Mouse (Mus musculus): ENCODE measurements around the gene Inava.
A peak's percentile ranks its signal among the peaks of the same experiment; 100 is the strongest.

Inava gene

GRCm38 (mm10) chr1:136231596-136231995 lies 2.5 kb downstream of the Inava start:
- DNase-seq (ENCODE audit: low spot score in 2 of 2), result no peak

DNA sequence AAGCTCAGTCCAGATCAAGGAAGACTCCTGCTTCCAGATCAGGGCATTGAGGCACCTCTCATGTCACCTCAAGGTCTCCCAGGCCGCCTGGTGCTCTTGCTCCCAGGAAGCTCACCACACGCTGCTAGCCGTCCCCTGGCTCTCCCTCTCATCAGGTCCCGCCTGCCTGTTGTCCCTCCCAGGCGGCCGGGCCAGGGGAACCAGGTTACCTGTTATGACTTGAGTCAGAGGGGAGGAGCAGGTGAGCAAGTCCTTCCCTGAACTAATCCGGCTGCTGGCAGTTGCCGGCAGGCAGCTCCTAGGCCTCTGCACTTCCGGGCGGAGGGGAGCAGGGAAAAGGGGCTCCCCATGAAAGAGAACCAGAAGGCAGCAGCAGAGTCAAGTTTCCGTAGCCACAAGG lies 3.9 kb downstream of the Inava start:
- no peak for DNase-seq (ENCODE audit: low spot score in 2 of 2)

- no peak for DNase-seq (ENCODE audit: low spot score in 2 of 2)
Measured at GRCm38 (mm10) chr1:136229040-136229373, 5.1 kb downstream of the Inava start.

- no peak for DNase-seq (ENCODE audit: low spot score in 2 of 2)
Measured at GRCm38 (mm10) chr1:136228328-136229039, 5.6 kb downstream of the Inava start.

GRCm38 (mm10) chr1:136227870-136228269 lies 6.2 kb downstream of the Inava start:
- no peak for DNase-seq (ENCODE audit: low spot score in 2 of 2)

DNA sequence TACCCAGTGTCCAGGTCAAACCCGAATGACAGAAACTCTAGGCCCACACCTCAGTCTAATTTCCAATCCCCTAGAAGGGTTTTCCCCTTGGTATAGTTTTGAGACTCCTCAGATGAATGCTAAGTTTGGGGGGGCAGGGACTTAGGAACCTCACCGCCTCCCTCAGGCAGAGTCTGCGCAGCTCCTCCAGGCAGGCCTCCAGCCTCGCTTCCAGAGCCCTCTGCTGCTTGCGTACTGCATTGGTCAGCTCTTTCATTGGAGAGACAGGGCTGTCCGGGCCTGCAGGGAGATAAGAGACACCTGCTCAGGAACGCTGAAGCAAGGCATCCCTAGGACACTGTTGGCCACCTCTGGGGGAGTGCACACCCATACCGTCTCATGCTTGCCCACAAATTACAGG lies 7.4 kb downstream of the Inava start:
- DNase-seq (ENCODE audit: low spot score in 2 of 2), result no peak

DNA sequence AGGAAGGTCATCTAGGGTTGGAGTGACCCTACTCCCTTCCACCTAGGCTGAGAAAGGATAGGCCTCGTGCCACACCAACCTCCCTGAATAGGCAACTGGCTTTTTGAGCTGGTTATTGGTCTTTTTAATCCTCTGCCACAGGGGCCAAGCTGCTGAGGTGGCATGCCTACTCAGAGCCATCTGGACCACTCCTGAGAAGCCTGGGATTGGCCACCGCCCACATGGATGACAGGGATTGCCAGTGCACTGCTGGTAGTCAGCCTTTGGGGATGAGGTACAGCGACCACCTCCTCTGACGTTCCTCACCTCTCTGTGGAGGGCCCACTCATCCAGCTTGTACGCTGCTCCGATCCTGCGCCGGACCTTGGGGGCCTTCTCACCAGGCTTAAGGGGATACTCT lies 8.2 kb downstream of the Inava start:
- DNase-seq (ENCODE audit: low spot score in 2 of 2), result no peak

DNA sequence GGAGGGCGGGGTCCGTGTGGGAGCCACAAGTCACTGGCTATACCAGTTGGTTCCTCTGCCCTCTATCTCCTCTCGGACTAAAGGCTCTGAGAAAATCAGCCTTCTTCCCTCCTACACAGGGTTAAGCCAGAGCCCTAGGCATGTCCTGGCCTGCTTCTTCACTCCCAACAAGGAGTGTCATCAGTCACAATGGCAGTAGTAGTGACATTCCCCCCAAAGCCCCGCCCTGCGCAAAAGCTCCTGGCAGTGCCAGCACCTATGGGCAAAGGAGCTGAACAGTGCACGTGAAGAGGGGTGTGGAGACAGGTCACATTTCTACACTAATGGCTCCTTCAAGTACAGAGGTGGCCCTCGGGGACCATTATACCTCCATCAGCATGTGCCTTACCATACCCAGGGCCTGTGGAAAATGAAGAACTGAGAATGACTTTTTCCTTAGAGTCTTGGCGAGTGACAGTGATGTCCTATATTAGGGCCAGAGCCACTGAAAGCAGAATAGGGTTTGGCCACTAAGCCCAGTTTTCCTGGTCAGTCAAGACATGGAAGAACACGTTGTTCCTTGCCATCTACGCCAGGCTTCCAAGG lies 10.2 kb downstream of the Inava start:
- DNase-seq (ENCODE audit: low spot score in 2 of 2), result no peak

DNA sequence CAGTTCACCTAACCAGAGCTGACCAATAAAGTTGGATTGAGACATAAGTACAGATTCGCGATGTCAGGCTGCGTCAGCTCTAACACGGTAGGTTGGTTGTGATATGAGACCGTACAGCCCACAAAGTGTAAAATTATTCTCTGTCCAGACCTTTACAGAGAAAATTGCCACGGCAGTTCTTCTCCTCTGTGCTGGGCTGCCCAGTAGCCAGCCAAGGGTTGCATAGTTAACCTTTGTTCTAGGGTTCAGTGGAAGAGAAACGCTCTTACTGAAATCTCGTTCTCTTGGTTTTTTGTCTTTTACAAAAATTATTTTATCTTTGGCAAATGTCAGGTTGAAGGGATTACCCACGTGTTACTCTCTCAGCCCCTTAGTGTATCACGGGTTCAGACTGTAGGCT lies 11.7 kb downstream of the Inava start:
- DNase-seq (ENCODE audit: low spot score in 2 of 2), result no peak

- DNase-seq (ENCODE audit: low spot score in 2 of 2), result no peak
Measured at GRCm38 (mm10) chr1:136220037-136220871, 13.8 kb downstream of the Inava start.

GRCm38 (mm10) chr1:136214304-136214703 lies 19.8 kb downstream of the Inava start:
- no peak for DNase-seq (ENCODE audit: low spot score in 2 of 2)

GRCm38 (mm10) chr1:136212803-136213202 lies 21.3 kb downstream of the Inava start, which contains the start of gene Mroh3:
TSS of gene Mroh3 (minus strand) at chr1:136212828.
- DNase-seq (ENCODE audit: low spot score in 2 of 2), result no peak

GRCm38 (mm10) chr1:136190033-136190432 lies 44.0 kb downstream of the Inava start:
- DNase-seq (ENCODE audit: low spot score in 2 of 2), result no peak

GRCm38 (mm10) chr1:136179511-136180001 lies 54.5 kb downstream of the Inava start:
- no peak for DNase-seq (ENCODE audit: low spot score in 2 of 2)

DNA sequence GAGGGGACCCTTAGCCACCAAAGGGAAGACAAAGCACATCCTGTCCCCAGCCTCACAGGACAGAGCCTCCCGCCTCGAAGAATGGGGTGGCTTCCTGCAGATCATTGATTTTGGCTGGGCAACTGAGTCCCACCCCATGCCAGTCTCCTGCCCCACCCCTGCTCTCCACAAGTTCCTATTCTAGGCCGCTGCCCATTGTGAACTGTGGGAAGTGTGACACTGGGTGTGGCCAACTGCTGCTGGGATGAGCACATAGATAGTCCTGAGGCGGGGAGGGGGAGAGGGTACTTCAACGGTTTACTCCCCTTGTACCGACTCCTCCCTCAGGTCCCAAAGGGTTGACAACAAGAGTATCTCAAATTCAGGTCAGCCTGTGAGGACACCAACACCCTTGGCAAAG lies 55.3 kb downstream of the Inava start:
- no peak for DNase-seq (ENCODE audit: low spot score in 2 of 2)

GRCm38 (mm10) chr1:136177085-136177484 lies 57.0 kb downstream of the Inava start:
- DNase-seq (ENCODE audit: low spot score in 2 of 2), result no peak

GRCm38 (mm10) chr1:136175183-136175582 lies 58.9 kb downstream of the Inava start:
- DNase-seq (ENCODE audit: low spot score in 2 of 2), result no peak

DNA sequence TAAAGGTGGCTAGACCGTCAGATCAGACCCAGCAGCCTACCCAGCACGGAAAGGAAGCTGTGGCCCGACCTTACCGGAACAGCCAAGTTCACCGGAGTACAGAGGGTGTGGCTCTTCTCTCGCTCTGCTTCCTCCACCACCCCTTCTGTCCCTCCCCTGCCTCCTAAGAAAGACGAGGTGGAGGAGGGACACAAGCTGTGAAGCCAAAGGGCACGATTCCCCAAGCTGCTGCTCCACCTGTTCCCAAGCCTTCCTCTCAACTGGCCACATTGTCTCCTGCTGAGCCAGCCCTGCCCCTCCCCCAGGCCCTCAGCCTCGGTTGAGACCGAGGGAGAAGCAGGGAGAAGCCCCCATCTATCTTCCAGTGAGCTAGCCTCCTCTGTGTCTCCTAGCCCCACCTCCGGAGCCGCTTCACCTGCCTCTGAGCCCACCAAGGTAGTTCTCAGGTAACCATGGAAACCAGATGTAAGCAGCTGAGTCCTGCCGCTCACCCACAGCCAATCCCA lies 59.9 kb downstream of the Inava start:
- no peak for DNase-seq (ENCODE audit: low spot score in 2 of 2)

DNA sequence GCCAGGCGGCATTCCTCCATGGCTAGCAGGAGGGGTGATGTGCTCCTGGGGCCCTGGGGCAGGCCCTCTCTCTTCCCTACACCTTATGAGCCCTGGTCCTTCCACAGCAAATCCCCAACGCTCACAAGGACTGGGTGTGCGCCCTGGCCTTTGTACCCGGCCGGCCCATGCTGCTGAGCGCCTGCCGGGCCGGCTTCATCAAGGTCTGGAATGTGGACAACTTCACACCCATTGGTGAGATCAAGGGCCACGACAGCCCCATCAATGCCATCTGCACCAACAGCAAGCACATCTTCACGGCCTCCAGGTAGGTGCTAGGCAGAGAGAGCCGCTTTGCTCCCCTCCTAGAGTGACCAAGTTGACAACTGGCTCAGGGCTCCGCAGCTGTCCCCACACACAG lies 61.4 kb downstream of the Inava start:
- DNase-seq (ENCODE audit: low spot score in 2 of 2), result no peak

DNA sequence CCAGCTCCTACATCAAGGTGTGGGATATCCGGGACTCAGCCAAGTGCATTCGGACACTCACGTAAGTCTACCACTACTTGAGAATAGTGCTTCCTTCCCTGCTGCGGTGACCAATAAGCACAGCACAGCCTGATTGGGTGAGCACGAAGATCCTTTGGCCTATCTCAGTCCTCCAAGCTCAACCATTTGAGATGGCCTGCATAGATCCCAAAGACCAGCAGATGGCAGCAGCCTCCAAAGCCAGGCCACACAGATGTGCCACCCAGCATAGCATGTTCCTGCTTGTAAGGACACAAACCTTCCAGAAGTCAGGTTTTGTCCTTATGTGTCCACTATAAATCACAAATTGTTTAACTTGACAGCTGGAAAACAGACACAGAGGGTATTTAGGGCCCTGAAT lies 64.0 kb downstream of the Inava start:
- peak; percentile 64 to 66 for DNase-seq (ENCODE audit: low spot score in 2 of 2)

DNA sequence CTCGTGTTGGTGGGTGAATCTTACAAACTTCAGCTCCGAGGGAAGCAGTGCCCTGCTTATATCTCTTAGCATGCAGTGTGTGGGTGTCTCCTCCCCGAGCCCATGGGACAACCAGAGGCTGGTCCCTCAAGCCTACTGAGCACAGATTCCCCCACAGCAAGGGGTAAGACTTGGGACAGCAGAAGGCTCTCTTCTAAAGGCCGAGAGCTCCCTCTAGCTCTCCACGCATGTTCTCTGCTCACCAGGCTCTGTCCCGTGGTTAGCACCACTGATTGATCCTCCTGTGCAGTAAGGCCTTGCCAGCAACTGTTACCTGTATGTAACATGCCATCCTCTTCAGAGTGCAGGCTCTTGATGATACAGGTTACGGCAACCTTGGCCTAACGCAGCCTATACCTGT lies 66.4 kb downstream of the Inava start:
- no peak for DNase-seq (ENCODE audit: low spot score in 2 of 2)

GRCm38 (mm10) chr1:136165436-136165835 lies 68.6 kb downstream of the Inava start:
- DNase-seq (ENCODE audit: low spot score in 2 of 2), result no peak
